Mouse (Mus musculus): ENCODE results near the gene Ccdc40. TPM values are rescaled to one million over a fixed set of nuclear protein-coding genes. Genes with fewer than 3 reads are reported as not detected.
"Not testable (repeated sequence)": the region's sequence is repeated elsewhere in the genome, so short reads cannot be mapped to it uniquely, and the experiment has no call there.

The Ccdc40 gene
- polyA plus RNA-seq, 1 experiment from 2014 or later = 18.0 TPM

GRCm38 (mm10) chr11:119264413-119264812, 36.0 kb downstream of the Ccdc40 start:
- H3K36me3 ChIP-seq (ENCODE audit: control insufficient read depth, insufficient read depth, low read length) = peaks cover 6% of the 10 kb centered on the region; the same call in 1 of the 2 replicates
- no peak overlapping the region for H3K9ac ChIP-seq (ENCODE audit: low read depth, low read length)
- H3K4me1 ChIP-seq (ENCODE audit: control insufficient read depth, insufficient read depth, low read length) = peaks cover 18% of the 10 kb centered on the region
- H3K4me2 ChIP-seq (ENCODE audit: low read length) = no peak overlapping the region
- H3K27me3 ChIP-seq (ENCODE audit: control insufficient read depth, insufficient read depth, low read depth, low read length) = no peaks in the 10 kb centered on the region
- no peak overlapping the region for H3K27ac ChIP-seq (ENCODE audit: low read length)
- no peak overlapping the region for H3K4me3 ChIP-seq (ENCODE audit: low read depth, low read length)
- no peak for ATAC-seq
- H3K9me3 ChIP-seq (replicated peaks; ENCODE audit: control insufficient read depth, low read length, poor library complexity, severe bottlenecking) = no peaks in the 10 kb centered on the region
- WGBS = 94% methylated on average over 13 of the region's 13 CpGs

DNA sequence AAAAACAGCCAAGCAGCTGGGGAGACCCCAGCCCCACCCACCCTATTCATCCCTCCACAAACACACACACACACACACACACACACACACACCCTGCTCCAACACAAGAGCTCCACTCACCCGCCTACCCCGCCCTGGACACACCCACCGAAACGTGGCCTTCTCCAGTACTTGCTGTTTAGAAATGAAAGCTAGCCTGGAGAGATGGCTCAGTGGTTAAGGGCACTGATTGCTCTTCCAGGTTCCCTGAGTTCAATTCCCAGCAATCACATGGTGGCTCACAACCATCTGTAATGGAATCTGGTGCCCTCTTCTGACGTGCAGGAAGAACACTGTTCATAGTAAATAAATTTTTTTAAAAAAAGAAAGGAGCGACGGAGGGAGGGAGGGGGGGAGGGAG, 37.4 kb downstream of the Ccdc40 start:
- Histone ChIP-seq H3K36me3 (ENCODE audit: control insufficient read depth, insufficient read depth, low read length) (0 out of 2 replicates have a peak, but pooled peaks cover 2% of the 10 kb centered on the region), H3K27ac (ENCODE audit: low read length) (no peak overlapping the region), H3K9ac (ENCODE audit: low read depth, low read length) (no peak overlapping the region), H3K4me1 (ENCODE audit: control insufficient read depth, insufficient read depth, low read length) (peaks cover 23% of the 10 kb centered on the region), H3K9me3 (replicated peaks; ENCODE audit: control insufficient read depth, low read length, poor library complexity, severe bottlenecking) (no peaks in the 10 kb centered on the region), H3K27me3 (ENCODE audit: control insufficient read depth, insufficient read depth, low read depth, low read length) (no peaks in the 10 kb centered on the region), H3K4me3 (ENCODE audit: low read depth, low read length) (no peak overlapping the region), H3K4me2 (ENCODE audit: low read length) (no peak overlapping the region)
- no peak for ATAC-seq
- WGBS = 64% methylated on average over 7 of the region's 7 CpGs

DNA sequence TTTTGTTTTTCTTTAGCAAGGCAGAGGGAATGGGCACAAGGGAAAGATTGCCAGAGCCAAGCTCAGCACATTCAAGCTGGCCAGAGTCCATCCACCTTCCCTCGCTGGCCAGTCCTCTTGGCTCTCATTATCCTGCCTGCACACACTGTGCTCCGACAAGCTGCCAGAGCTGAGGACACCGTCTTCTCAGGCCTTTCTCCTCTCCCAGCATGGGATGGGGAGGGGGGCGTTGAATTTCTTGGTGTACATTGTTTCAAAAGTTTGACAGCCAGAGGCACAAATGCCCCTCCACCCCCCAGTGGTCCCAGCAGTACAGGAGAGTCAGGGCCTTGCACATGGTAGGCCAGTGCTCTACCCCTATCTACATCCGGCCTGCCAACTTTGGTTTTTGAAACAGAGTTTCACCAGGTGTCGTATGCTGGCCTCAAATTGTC, 38.9 kb downstream of the Ccdc40 start:
- H3K4me3 ChIP-seq (ENCODE audit: low read depth, low read length) = peak overlapping the region; percentile 64; the same call in 1 of the 2 replicates
- 40% methylated on average over 6 of the region's 6 CpGs for WGBS

DNA sequence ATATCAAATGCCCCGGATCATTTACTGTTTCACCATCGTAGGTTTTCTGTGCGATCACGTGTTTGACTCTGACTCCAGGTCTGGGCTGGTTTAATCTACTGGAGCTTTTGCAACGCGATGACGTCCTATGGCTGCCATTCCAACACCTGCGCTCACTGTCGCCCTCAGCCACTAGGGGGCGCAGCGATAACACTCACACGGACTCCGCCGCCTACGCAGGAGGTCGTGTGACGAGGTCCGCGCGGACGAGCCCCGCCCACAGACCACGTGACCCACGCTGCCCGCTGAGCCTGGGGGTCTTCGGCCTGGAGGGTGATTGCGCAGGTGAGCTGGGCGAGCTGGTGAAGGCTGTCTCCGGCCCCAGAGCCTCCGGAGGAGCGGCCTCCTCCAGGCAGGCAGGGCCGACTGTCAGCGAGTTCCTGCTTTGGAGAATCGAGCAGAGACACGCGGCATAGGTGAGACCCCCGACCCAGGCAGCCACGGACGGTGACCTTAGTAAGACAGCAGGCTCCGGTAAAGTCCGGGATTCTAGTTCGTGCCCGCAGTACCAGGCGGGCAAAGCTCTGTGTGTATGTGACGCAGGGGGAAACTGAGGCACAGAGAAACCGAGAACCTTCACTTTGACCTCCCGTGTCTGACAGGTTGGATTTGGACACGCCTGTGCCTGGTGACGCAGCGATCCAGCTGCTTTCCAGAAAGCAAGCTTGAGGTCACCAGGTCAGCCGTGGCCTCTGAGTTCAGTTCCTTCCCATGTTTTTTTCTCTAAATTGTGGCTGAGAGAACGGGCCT, 39.6 kb downstream of the Ccdc40 start, which contains the start of gene Gaa:
Gene Gaa, plus strand, starts transcription at position 120 of the 789 bp plus-strand sequence.
- H3K27me3 ChIP-seq (ENCODE audit: control insufficient read depth, insufficient read depth, low read depth, low read length) = no peaks in the 10 kb centered on the region
- WGBS = 4% methylated on average over 52 of the region's 52 CpGs
- peak within 1 kb of the TSS; percentile 80 for H3K9ac ChIP-seq (ENCODE audit: low read depth, low read length)
- peaks cover 23% of the 10 kb centered on the region for H3K4me1 ChIP-seq (ENCODE audit: control insufficient read depth, insufficient read depth, low read length)
- peaks cover 5% of the 10 kb centered on the region for H3K36me3 ChIP-seq (ENCODE audit: control insufficient read depth, insufficient read depth, low read length)
- H3K9me3 ChIP-seq (replicated peaks; ENCODE audit: control insufficient read depth, low read length, poor library complexity, severe bottlenecking) = no peaks in the 10 kb centered on the region
- H3K27ac ChIP-seq (ENCODE audit: low read length) = peak within 1 kb of the TSS; percentile 64
- peak; percentile 86 for ATAC-seq
- peak within 1 kb of the TSS; percentile 64 for H3K4me3 ChIP-seq (ENCODE audit: low read depth, low read length)
- H3K4me2 ChIP-seq (ENCODE audit: low read length) = peak within 1 kb of the TSS; percentile 90

More for the DNA sequence above, 38.9 kb downstream of the Ccdc40 start:
- H3K9me3 ChIP-seq (replicated peaks; ENCODE audit: control insufficient read depth, low read length, poor library complexity, severe bottlenecking) = no peaks in the 10 kb centered on the region
- peak overlapping the region; percentile 90 for H3K4me2 ChIP-seq (ENCODE audit: low read length)
- peak overlapping the region; percentile 26 for H3K27ac ChIP-seq (ENCODE audit: low read length)
- no peaks in the 10 kb centered on the region for H3K27me3 ChIP-seq (ENCODE audit: control insufficient read depth, insufficient read depth, low read depth, low read length)
- peaks cover 23% of the 10 kb centered on the region for H3K4me1 ChIP-seq (ENCODE audit: control insufficient read depth, insufficient read depth, low read length)
- peak overlapping the region; percentile 80 for H3K9ac ChIP-seq (ENCODE audit: low read depth, low read length)
- ATAC-seq = peak; percentile 56
- no peaks in the 10 kb centered on the region for H3K36me3 ChIP-seq (ENCODE audit: control insufficient read depth, insufficient read depth, low read length)

GRCm38 (mm10) chr11:119268557-119269195, 40.3 kb downstream of the Ccdc40 start:
- H3K9me3 ChIP-seq (replicated peaks; ENCODE audit: control insufficient read depth, low read length, poor library complexity, severe bottlenecking) = no peaks in the 10 kb centered on the region
- H3K27ac ChIP-seq (ENCODE audit: low read length) = no peak overlapping the region; the same call in 1 of the 2 replicates
- H3K9ac ChIP-seq (ENCODE audit: low read depth, low read length) = peak overlapping the region; percentile 80
- no peak for ATAC-seq
- H3K36me3 ChIP-seq (ENCODE audit: control insufficient read depth, insufficient read depth, low read length) = peaks cover 9% of the 10 kb centered on the region
- no peaks in the 10 kb centered on the region for H3K27me3 ChIP-seq (ENCODE audit: control insufficient read depth, insufficient read depth, low read depth, low read length)
- WGBS = 68% methylated on average over 16 of the region's 16 CpGs
- peak overlapping the region; percentile 64 for H3K4me3 ChIP-seq (ENCODE audit: low read depth, low read length)
- H3K4me2 ChIP-seq (ENCODE audit: low read length) = peak overlapping the region; percentile 90
- H3K4me1 ChIP-seq (ENCODE audit: control insufficient read depth, insufficient read depth, low read length) = peaks cover 23% of the 10 kb centered on the region

DNA sequence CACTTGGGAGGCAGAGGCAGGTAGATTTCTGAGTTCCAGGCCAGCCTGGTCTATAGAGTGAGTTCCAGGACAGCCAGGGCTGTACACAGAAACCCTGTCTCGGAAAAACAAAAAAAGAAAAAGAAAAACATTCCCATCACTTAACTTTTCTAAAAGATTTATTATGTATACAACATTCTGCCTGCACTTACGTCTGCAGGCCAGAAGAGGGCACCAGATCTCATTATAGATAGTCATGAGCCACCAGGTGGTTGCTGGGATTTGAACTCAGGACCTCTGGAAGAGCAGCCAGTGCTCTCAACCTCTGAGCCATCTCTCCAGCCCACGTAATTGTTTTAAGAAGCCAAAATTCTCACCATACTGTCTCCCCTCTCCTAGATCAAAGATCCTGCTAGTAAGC, 44.1 kb downstream of the Ccdc40 start:
- Histone ChIP-seq H3K36me3 (ENCODE audit: control insufficient read depth, insufficient read depth, low read length) (peaks cover 33% of the 10 kb centered on the region), H3K4me1 (ENCODE audit: control insufficient read depth, insufficient read depth, low read length) (peaks cover 20% of the 10 kb centered on the region)

DNA sequence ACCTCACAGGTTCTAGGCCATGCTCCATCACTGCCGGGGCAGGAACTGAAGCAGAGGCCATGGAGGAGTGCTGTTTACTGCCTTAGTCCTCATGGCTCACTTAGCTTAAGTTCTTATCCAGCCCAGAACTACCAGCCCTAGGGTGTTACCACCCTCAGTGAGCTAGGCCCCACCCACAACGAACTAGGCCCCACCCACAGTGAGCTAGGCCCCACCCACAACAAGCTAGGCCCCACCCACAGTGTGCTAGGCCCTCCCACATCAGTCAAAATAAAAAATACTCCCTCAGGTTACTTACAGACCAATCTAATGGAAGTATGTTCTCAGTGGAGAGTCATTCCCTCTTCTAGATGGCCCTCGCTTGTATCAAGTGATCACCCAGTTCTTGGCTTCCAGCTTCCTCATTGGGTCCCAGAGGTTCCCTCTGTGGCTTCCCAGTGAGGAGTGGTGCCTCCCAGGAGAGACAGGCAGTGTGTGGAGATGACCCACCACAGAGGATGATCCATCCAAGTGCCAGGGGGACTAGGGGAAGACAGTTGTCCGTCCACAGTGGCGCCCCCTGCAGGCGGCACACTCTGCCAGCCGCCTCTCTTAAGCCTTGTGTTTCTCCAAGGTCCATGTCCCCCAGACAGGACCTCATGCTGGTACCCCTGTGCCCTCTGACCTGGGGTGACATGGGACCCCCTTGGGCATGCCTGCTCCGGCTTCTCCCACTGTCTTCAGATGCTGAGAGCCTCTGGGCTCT, 45.0 kb downstream of the Ccdc40 start:
- Histone ChIP-seq H3K27me3 (ENCODE audit: control insufficient read depth, insufficient read depth, low read depth, low read length) (no peaks in the 10 kb centered on the region), H3K36me3 (ENCODE audit: control insufficient read depth, insufficient read depth, low read length) (peaks cover 33% of the 10 kb centered on the region), H3K27ac (ENCODE audit: low read length) (no peak overlapping the region), H3K4me2 (ENCODE audit: low read length) (no peak overlapping the region), H3K9me3 (replicated peaks; ENCODE audit: control insufficient read depth, low read length, poor library complexity, severe bottlenecking) (no peaks in the 10 kb centered on the region), H3K4me1 (ENCODE audit: control insufficient read depth, insufficient read depth, low read length) (peaks cover 16% of the 10 kb centered on the region), H3K9ac (ENCODE audit: low read depth, low read length) (no peak overlapping the region), H3K4me3 (ENCODE audit: low read depth, low read length) (no peak overlapping the region)
- WGBS = 89% methylated on average over 8 of the region's 8 CpGs
- no peak for ATAC-seq

More for the DNA sequence above, 44.1 kb downstream of the Ccdc40 start:
- not testable (repeated sequence) for ATAC-seq; H3K4me3 ChIP-seq (ENCODE audit: low read depth, low read length); H3K27me3 ChIP-seq (ENCODE audit: control insufficient read depth, insufficient read depth, low read depth, low read length); H3K9me3 ChIP-seq (replicated peaks; ENCODE audit: control insufficient read depth, low read length, poor library complexity, severe bottlenecking); H3K9ac ChIP-seq (ENCODE audit: low read depth, low read length); H3K27ac ChIP-seq (ENCODE audit: low read length); H3K4me2 ChIP-seq (ENCODE audit: low read length)
- WGBS = 74% methylated on average over 3 of the region's 3 CpGs

DNA sequence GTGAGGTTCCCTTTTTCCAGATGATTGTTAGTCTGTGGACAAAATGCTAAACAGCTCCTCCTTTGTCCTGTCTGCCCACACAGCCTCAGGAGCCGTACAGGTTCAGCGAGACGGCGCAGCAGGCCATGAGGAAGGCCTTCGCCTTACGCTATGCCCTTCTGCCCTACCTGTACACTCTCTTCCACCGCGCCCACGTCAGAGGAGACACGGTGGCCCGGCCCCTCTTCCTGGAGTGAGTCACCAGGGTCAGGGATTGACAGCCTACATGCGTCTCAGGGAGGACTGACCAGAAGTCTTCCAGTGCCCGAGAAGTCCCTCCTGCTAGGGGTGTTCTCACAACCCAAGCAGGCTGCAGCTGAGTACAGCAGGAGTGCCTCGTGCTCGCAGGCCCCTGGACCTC, 52.7 kb downstream of the Ccdc40 start:
- Histone ChIP-seq H3K4me1 (ENCODE audit: control insufficient read depth, insufficient read depth, low read length) (no peaks in the 10 kb centered on the region), H3K9me3 (replicated peaks; ENCODE audit: control insufficient read depth, low read length, poor library complexity, severe bottlenecking) (no peaks in the 10 kb centered on the region), H3K4me2 (ENCODE audit: low read length) (no peak overlapping the region), H3K27me3 (ENCODE audit: control insufficient read depth, insufficient read depth, low read depth, low read length) (no peaks in the 10 kb centered on the region), H3K4me3 (ENCODE audit: low read depth, low read length) (no peak overlapping the region), H3K36me3 (ENCODE audit: control insufficient read depth, insufficient read depth, low read length) (peaks cover 29% of the 10 kb centered on the region), H3K9ac (ENCODE audit: low read depth, low read length) (no peak overlapping the region), H3K27ac (ENCODE audit: low read length) (no peak overlapping the region)
- no peak for ATAC-seq
- WGBS = 83% methylated on average over 15 of the region's 15 CpGs
